Mouse (Mus musculus): Measurements from ENCODE around the gene Mphosph9. TPM values are rescaled to one million over a fixed set of nuclear protein-coding genes. Genes with fewer than 3 reads are reported as not detected.

The Mphosph9 gene
- polyA plus RNA-seq, 1 experiment from 2014 or later, result 19.0 TPM

GRCm38 (mm10) chr5:124214516-124215145 is 113.1 kb downstream of the Mphosph9 start:
- Histone ChIP-seq H3K9me3 (no peaks in the 10 kb centered on the region), H3K4me1 (peaks cover 44% of the 10 kb centered on the region), H3K27me3 (replicated peaks; ENCODE audit: low read depth, poor library complexity, severe bottlenecking) (no peaks in the 10 kb centered on the region), H3K4me3 (no peak overlapping the region), H3K36me3 (replicated peaks) (peaks cover 19% of the 10 kb centered on the region; the same call in 1 of the 2 replicates), H3K27ac (replicated peaks) (peak overlapping the region; percentile 48)
- 85% methylated on average over 14 of the region's 14 CpGs for WGBS
- no peak for DNase-seq (ENCODE audit: low spot score)

- Histone ChIP-seq H3K27me3 (replicated peaks; ENCODE audit: low read depth, poor library complexity, severe bottlenecking) (no peaks in the 10 kb centered on the region), H3K27ac (replicated peaks) (peak overlapping the region; percentile 48), H3K4me3 (no peak overlapping the region), H3K36me3 (replicated peaks) (peaks cover 19% of the 10 kb centered on the region; the same call in 1 of the 2 replicates), H3K9me3 (no peaks in the 10 kb centered on the region), H3K4me1 (peaks cover 46% of the 10 kb centered on the region)
- no peak for DNase-seq (ENCODE audit: low spot score)
- 83% methylated on average over 13 of the region's 13 CpGs for WGBS
Measured at GRCm38 (mm10) chr5:124213588-124214469, 113.9 kb downstream of the Mphosph9 start.

- DNase-seq (ENCODE audit: low spot score), result no peak
- H3K4me1 ChIP-seq, result peaks cover 57% of the 10 kb centered on the region
- no peaks in the 10 kb centered on the region for H3K27me3 ChIP-seq (replicated peaks; ENCODE audit: low read depth, poor library complexity, severe bottlenecking)
- H3K4me3 ChIP-seq, result no peak overlapping the region
- H3K36me3 ChIP-seq (replicated peaks), result peaks cover 19% of the 10 kb centered on the region; the same call in 1 of the 2 replicates
- 90% methylated on average over 2 of the region's 2 CpGs for WGBS
- H3K27ac ChIP-seq (replicated peaks), result 0 out of 2 replicates have a peak overlapping the region, but pooled peaks have one; percentile 66
- no peaks in the 10 kb centered on the region for H3K9me3 ChIP-seq
Measured at GRCm38 (mm10) chr5:124211669-124212068, 116.1 kb downstream of the Mphosph9 start.

- Histone ChIP-seq H3K27ac (replicated peaks) (peak overlapping the region; percentile 66), H3K4me3 (no peak overlapping the region), H3K9me3 (no peaks in the 10 kb centered on the region), H3K4me1 (peaks cover 61% of the 10 kb centered on the region), H3K36me3 (replicated peaks) (peaks cover 19% of the 10 kb centered on the region; the same call in 1 of the 2 replicates), H3K27me3 (replicated peaks; ENCODE audit: low read depth, poor library complexity, severe bottlenecking) (no peaks in the 10 kb centered on the region)
- WGBS, result 89% methylated on average over 8 of the region's 8 CpGs
- DNase-seq (ENCODE audit: low spot score), result no peak
Measured at GRCm38 (mm10) chr5:124211234-124211633, 116.5 kb downstream of the Mphosph9 start.

GRCm38 (mm10) chr5:124210281-124211016 is 117.3 kb downstream of the Mphosph9 start:
- Histone ChIP-seq H3K4me1 (peaks cover 64% of the 10 kb centered on the region), H3K27me3 (replicated peaks; ENCODE audit: low read depth, poor library complexity, severe bottlenecking) (no peaks in the 10 kb centered on the region), H3K36me3 (replicated peaks) (peaks cover 16% of the 10 kb centered on the region; the same call in 1 of the 2 replicates), H3K27ac (replicated peaks) (no peak overlapping the region), H3K9me3 (no peaks in the 10 kb centered on the region), H3K4me3 (no peak overlapping the region)
- no peak for DNase-seq (ENCODE audit: low spot score)
- 74% methylated on average over 18 of the region's 18 CpGs for WGBS

- DNase-seq (ENCODE audit: low spot score), result no peak
- Histone ChIP-seq H3K27ac (replicated peaks) (no peak overlapping the region), H3K36me3 (replicated peaks) (peaks cover 12% of the 10 kb centered on the region; the same call in 1 of the 2 replicates), H3K27me3 (replicated peaks; ENCODE audit: low read depth, poor library complexity, severe bottlenecking) (no peaks in the 10 kb centered on the region), H3K4me3 (no peak overlapping the region), H3K4me1 (peaks cover 65% of the 10 kb centered on the region), H3K9me3 (no peaks in the 10 kb centered on the region)
- 57% methylated on average over 6 of the region's 6 CpGs for WGBS
Measured at GRCm38 (mm10) chr5:124209850-124210249, 117.9 kb downstream of the Mphosph9 start.

- DNase-seq (ENCODE audit: low spot score), result no peak
- Histone ChIP-seq H3K27me3 (replicated peaks; ENCODE audit: low read depth, poor library complexity, severe bottlenecking) (no peaks in the 10 kb centered on the region), H3K36me3 (replicated peaks) (peaks cover 2% of the 10 kb centered on the region; the same call in 1 of the 2 replicates), H3K9me3 (no peaks in the 10 kb centered on the region), H3K27ac (replicated peaks) (no peak overlapping the region; the same call in 1 of the 2 replicates), H3K4me1 (peaks cover 67% of the 10 kb centered on the region), H3K4me3 (no peak overlapping the region)
- 85% methylated on average over 8 of the region's 8 CpGs for WGBS
Measured at GRCm38 (mm10) chr5:124208030-124208429, 119.7 kb downstream of the Mphosph9 start.

- peak overlapping the region; percentile 0; the same call in 1 of the 2 replicates for H3K27ac ChIP-seq (replicated peaks)
- no peak overlapping the region for H3K4me3 ChIP-seq
- peaks cover 78% of the 10 kb centered on the region for H3K4me1 ChIP-seq
- no peaks in the 10 kb centered on the region for H3K36me3 ChIP-seq (replicated peaks)
- WGBS, result 41% methylated on average over 13 of the region's 13 CpGs
- DNase-seq (ENCODE audit: low spot score), result peak; percentile 63
- no peaks in the 10 kb centered on the region for H3K9me3 ChIP-seq
- H3K27me3 ChIP-seq (replicated peaks; ENCODE audit: low read depth, poor library complexity, severe bottlenecking), result no peaks in the 10 kb centered on the region
Measured at GRCm38 (mm10) chr5:124206481-124207038, 121.2 kb downstream of the Mphosph9 start.

GRCm38 (mm10) chr5:124205809-124206380 is 121.9 kb downstream of the Mphosph9 start:
- whole genome bisulfite sequencing, result 33% methylated on average over 5 of the region's 5 CpGs
- Histone ChIP-seq H3K27ac (replicated peaks) (peak overlapping the region; percentile 44; the same call in 1 of the 2 replicates), H3K9me3 (no peaks in the 10 kb centered on the region), H3K4me3 (no peak overlapping the region), H3K27me3 (replicated peaks; ENCODE audit: low read depth, poor library complexity, severe bottlenecking) (no peaks in the 10 kb centered on the region), H3K36me3 (replicated peaks) (no peaks in the 10 kb centered on the region), H3K4me1 (peaks cover 76% of the 10 kb centered on the region)
- no peak for DNase-seq (ENCODE audit: low spot score)

- WGBS, result 72% methylated on average over 9 of the region's 9 CpGs
- Histone ChIP-seq H3K9me3 (no peaks in the 10 kb centered on the region), H3K27me3 (replicated peaks; ENCODE audit: low read depth, poor library complexity, severe bottlenecking) (no peaks in the 10 kb centered on the region), H3K4me1 (peaks cover 76% of the 10 kb centered on the region), H3K27ac (replicated peaks) (peak overlapping the region; percentile 44; the same call in 1 of the 2 replicates), H3K4me3 (no peak overlapping the region), H3K36me3 (replicated peaks) (no peaks in the 10 kb centered on the region)
- DNase-seq (ENCODE audit: low spot score), result no peak
Measured at GRCm38 (mm10) chr5:124205211-124205610, 122.6 kb downstream of the Mphosph9 start.

GRCm38 (mm10) chr5:124204127-124204794 is 123.5 kb downstream of the Mphosph9 start:
- whole genome bisulfite sequencing, result 86% methylated on average over 9 of the region's 9 CpGs
- no peaks in the 10 kb centered on the region for H3K27me3 ChIP-seq (replicated peaks; ENCODE audit: low read depth, poor library complexity, severe bottlenecking)
- H3K4me1 ChIP-seq, result peaks cover 78% of the 10 kb centered on the region
- no peaks in the 10 kb centered on the region for H3K9me3 ChIP-seq
- H3K27ac ChIP-seq (replicated peaks), result no peak overlapping the region; the same call in 1 of the 2 replicates
- no peaks in the 10 kb centered on the region for H3K36me3 ChIP-seq (replicated peaks)
- no peak for DNase-seq (ENCODE audit: low spot score)
- H3K4me3 ChIP-seq, result no peak overlapping the region

Data from embryonic facial prominence, embryonic 10.5 days (tissue).